Mouse (Mus musculus) retina, adult 2 months (tissue): ENCODE measurements around the gene Acad10.
A peak's percentile ranks its signal among the peaks of the same experiment; 100 is the strongest.

Experiments
- DNase-seq: peaks from one replicate; pipeline ENCODE4 v3.0.0-alpha.2; 2012; ENCODE audit warnings: low read depth, low spot score

Acad10 gene

DNA sequence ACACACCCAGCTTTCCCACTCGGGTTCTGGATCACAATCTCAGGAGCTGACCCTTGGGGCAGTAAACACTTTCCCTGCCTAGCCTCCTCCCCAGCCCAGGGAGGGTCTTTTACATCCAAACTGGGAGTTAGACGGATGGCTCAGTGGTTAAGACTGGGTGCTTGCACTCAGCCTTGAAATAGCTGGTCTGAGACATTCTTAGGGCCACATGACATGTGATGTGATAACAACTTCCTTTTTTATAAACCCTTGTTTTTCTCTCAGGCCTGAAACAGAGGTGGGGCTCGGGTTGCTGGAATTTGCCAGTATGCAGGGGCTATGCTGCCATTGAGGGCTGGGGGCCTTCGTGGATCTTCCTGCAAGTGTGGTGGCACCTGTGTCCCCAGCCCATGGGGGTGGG lies 63.0 kb downstream of the Acad10 start:
- DNase-seq = no peak

DNA sequence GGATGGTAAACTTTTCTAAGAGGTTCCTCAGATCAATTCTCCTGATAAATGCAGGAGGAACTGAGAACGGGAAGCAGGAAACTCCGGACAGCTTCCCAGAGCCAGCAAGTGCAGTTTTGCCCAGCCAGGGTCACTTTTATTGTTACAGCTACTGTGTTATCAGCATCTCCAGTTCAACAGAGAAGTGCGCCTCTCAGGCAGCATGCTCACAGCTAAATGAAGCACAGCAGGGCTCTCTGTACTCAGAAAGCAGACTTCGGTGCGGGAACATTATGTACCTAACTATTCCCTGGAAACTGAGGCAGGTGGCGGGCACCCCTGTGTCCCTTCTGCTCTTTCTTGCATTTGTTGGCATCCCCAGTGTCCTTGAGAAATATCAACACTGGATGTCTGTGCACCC lies 64.1 kb downstream of the Acad10 start:
- DNase-seq = no peak

DNA sequence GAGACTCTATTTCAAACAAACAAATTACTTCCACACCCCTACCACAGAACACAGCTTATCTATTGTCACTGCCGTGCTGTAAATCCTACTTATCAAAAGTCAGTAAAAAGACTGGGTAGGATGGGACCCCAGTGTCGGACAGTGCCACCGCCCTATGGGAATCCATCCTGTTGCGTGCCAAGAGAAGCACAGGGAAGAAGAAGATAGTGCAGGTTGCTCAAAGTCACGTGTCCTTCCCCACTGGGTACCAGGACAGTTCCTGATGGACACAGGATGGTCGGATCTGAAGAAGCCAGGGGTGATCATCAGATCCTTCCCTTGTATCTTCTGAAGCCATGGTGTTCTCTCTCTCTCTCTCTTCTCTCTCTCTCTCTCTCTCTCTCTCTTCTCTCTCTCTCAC lies 64.6 kb downstream of the Acad10 start:
- no peak for DNase-seq

DNA sequence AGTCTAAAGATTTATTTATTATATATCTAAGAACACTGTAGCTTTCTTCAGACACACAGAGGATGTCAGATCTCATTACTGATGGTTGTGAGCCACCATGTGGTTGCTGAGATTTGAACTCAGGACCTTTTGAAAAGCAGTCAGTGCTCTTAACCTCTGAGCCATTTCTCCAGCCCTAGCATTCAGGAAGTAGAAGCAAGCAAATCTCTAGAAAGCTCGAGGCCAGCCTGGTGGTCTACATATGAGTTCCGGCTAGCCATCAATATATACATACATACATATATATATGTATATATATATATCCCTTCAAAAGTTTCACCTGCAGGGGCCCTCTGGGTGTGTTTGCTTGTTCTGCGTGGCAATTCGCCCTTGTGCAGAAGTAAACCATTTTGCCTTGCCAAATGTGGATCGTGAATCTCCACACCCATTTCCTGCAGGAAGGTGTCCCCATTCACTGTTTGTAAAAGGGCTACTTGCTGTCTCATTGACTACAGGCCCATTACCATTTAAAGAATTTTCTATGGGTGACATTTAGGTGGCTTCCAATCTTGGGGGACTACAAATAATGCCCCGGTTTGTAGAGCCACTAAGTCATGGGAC lies 65.5 kb downstream of the Acad10 start:
- no peak for DNase-seq

DNA sequence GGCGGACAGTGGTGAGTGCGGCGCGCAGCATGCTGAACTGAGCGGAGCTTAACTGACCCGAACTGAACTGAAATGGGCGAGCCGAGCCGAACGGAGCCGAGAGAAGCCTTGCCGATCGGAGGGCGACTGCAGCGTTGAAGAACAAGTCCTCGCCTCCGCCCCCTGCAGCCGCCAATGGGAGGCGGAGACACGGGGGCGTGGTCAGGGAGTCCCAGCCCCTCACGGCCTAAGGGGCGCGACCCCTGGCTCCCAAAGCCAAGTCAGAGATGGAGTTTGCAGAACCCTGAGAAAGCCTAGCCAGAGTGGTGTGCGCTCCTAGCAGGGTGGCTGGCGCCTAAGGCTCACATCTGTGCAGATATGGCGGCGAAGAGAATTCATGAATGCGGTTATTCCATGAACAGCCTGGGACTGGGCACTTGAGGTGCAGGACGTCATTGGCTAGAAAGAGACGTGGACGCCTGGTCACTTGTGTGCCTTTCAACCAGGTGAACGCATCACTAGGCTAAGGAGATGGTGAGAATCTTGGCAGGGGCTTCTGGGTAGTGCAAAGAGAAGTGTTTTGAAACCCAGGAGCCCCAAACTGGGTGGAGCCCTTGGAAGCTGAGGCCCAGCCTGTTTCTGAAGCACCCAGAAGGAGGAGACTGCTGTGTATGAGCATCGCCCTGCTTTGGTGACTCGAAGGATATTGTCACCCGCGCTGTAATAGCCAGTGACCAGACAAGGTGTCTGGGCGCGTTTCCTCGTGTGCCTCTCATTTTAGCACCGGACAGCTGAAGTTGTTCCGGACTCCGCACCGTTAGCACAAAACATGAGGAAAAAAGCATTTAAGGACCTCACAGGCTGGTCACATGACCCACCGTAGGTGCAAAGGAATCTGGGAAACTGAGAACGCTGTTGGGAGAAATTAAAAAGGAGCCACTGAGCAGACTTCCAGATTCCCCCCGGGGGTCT lies 66.6 kb downstream of the Acad10 start, which contains the start of gene Aldh2:
Aldh2 (minus strand) TSS at position 374 of the 951 bp plus-strand sequence.
- DNase-seq = peak; percentile 29

DNA sequence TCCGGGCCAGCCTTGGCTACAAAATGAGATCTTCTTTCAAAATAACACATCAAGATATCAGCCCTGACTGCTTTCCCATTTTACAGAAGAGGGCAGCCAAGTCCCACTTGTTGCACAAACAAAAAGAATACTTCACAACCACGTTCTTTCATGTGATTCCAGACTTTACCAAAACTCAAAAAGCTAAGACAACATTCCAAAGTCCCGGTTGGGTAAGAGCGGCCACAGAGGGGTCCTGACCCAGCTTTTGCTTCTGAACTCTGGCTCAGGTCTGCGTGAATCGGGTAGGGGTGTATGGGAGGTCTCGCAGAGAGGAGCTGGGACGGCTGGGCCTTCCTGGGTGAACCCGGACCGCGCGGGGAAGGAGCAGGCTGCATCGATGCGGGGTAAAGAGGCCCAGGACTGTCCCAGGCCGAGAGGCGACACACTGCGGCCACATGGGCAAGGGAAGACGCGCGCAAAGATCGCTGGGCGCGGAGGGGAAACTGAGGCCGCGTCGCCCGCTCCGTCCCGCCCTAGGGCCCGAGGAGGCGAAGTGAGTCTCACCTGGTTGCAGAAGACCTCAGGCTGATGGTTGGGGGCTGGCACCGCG lies 67.4 kb downstream of the Acad10 start:
- no peak for DNase-seq

DNA sequence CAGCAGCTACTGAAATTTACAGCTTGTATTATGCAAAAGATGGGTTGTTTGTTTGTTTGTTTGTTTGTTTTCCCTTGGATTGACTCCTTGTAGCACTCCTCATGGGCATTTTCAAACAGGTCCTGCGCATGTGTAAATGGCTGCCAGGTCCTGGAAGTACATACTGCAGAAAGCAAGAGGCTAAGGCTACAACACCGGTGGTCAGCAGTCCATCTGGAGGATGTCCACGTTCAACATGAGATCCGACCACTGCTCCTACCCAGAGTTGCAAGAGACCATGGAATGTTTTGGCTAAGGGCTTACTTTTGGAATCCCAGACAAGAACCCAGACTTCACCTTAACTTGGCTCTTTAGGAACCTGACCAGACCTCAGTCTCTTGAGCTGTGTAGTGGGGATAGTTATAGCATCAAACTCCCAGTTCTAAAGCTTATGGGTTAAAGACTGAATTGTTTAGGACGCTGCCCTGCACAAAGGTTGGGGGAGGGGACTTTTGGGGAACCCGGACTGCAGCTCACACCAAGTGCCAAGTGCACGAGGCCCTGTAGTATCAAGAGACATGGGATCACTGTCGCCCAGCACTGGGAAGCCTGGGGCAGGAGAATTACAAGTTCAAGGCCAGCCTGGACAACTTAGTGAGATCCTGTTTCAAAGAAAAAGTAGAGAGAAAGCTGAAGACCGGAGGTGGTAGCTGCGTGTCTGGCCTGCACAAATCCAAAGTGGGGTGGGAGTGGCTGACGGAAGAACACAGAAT lies 68.1 kb downstream of the Acad10 start:
- no peak for DNase-seq

DNA sequence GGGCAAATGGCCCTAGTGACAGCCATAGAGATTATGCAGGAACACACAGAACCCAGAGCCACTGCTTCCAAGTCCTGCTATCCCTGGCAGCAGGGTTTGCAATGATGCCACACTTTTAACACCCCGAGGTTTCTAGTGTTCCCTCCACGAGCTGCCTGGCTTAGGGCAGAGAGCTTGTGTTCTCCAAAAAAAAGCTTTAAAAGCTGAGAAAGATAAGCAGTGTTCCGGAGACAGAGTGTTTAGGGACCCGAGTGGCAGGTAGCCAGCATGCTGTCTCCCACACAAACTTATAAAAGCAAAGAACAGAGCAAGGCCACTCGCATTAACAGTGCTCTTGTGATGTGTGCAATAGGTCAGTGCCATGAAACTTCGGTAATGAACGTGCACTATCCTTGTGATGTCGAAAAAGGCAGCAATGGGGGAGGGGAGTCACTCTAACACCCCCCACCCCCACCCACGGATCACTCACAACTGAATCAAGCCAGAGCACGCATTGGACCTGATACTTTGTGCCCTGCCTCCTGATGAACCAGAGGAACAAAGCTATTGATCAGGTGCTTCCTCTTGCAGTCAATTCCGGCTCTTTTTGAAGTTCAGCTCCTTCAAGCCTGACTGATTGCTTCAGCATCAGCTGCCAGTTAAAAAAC lies 68.8 kb downstream of the Acad10 start:
- no peak for DNase-seq

DNA sequence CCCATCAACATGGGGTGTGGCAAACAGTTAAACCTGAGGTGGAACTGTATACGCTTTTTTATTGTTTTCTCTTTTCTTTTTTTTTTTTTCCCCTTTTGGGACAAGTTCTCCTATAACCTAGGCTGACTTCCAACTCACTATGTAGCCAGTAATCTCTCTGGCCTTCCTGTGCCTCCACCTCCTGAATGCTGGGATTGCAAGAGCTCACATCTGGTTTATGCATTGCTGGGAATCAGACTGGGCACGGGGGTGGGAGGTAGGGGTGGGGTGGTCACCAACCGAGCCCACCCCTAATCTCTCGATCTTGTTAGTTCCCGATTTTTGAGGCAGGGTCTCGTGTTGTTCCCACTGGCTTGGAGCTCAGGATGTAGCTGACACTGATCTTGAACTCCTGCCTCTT lies 70.4 kb downstream of the Acad10 start:
- no peak for DNase-seq

DNA sequence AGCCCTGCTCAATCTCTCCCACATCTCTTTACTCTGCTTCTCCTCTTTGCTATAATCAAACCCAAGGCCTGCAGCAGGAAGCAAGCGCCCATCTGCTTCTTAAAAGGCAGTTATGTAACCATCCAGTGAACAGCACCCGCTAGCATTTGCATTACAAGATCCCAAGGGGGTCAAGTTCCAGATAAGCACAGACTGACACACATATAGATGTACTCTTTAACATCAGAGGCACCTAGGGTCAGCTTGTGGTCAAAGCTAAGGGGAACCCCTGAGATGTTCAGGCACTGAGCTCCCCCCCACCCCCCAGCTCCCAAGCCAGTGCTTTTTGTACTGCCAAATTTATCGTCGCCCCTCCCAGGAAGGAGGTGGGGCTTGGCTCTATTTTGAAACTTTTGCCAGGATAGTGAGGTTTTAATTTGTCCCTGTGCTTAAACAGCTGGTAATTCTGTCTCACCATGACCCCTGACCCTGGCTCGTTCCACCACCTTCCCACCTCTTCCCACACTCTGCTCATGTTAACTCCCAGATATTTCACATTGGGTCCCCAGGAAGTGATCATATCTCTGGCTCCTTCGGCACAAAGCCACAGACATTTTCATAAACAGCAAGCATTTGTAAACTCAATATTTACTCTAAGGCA lies 73.8 kb downstream of the Acad10 start:
- no peak for DNase-seq

DNA sequence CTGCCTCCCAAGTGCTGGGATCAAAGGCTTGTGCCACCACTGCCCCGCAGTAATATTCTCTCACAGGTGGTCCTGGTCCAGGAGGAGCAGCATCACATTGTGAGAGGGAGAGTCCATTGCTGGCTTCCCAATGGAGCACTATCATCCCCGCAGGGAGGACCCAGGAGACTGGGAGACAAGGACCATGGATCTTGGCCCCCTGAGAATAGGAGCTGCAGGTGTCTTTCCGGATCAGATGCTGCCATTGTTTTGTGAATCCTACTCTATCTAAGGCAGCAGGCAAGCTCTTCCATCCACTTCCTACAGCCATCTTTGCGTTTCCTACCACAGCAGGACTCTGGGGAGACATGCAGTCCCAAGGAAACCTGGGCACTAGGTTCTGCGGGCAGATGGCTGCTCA lies 74.6 kb downstream of the Acad10 start:
- DNase-seq = no peak

DNA sequence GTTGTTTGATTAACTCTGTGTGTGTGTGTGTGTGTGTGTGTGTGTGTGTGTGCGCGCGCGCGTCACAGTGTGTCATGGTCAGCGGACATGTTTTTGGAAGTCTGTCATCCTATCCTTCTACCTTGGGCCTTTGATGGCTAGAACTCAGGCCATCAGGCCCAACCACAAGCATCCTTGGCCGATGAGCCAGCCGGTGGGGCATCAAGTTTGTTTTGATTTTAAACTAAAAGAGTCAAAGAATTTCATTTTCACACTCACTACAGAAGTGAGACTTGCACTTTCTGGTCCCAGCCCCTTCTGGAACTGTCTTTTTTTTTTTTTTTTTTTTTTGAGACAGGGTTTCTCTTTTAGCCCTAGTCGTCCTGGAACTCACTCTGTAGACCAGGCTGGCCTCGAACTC lies 75.3 kb downstream of the Acad10 start:
- DNase-seq = no peak

DNA sequence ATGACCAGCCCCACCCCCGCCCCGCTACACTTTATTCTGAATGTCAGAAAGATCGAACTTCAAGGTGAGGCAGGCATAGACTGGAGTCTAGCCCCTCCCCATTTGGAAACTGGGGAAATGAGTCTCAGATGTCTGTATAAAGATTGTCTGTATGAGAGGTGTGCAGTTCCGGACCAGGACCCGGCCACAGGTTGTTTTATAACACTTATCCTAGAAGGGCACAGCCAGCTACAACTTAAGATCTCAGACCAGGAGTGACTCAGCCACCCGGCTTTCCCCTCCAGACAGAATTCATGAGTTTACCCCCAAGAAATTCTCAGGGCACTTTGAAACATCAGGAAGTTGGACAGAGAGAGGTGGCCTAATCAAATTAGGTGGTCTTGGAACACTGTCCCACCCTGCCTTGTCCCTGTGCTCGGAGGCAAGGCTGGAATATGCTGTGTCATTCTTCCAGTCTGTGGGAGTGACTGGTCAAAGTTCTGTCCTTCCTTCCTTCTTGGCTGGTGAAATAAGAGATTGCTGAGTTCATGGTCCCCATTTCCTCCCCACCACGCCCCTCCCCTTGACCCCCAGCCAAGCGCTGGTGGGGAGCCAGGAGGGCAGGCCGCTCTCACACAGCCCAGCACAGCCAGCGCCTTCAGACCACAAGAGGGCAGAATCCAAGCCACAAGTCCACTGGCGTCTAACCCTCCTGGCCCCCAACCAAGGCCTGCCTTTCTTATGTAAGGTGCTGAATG lies 76.4 kb downstream of the Acad10 start:
- no peak for DNase-seq

DNA sequence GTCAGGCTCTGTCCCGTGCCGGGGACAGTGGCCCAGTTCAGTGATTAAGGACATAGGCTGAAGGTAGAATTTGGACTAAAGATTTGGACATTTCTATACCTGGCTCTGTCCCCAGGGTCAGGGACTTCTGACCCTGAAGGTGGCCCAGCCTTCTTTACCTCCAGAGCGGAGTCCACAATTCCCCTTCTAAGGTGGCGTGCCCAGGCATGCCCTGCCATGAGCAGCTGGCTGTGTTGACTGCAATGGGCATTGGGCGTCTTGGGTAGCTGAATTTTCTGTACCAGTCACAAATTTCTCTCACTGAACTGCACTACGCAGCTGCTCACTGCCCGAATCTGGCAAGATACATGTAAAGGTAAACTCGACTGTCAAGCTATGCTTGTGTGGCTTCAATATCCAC lies 78.4 kb downstream of the Acad10 start:
- DNase-seq = no peak

DNA sequence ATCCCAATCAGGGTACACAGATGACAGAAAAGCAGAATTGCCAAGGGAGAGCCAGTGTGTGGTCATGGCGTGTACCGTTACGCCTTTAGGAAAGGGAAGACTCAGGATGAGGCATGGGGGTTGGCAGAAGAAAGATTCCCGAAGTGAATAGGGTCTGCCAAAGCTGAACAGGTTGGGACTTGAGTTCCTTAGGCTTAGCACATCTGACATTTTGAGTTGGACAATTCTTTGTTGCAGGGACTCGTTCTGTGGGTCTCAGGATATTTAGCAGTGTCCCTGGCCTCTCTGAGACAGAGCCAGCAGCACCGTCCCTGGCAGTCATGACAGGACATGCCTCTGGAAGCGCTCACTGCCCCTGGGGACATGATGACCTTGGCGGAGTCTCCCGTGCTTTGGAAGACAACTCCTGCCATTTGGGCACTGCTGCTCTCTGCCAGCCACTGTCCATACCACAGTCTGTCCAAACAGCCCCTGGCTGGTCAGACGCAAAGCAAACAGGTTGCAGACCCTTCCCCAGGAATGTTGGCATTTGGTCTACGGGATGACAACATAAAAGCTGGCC lies 83.3 kb downstream of the Acad10 start:
- DNase-seq = no peak

DNA sequence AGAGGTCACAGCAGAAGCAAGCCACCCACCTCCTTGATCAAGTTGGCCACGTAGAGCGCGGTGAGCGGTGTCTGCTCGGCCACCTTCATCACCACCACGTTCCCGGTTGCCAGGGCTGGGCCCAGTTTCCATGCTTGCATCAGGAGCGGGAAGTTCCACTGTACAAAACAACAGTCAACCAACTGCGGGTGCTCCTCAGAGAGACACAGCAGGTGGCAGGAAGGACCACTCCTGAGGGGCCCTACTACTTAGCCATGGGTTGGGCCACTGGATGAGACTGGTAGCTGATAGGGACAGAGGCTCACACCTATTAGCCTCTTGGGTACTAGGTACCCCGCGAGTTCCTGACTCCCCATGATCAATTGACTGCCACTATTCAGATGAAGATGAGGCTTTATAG lies 84.4 kb downstream of the Acad10 start:
- no peak for DNase-seq

DNA sequence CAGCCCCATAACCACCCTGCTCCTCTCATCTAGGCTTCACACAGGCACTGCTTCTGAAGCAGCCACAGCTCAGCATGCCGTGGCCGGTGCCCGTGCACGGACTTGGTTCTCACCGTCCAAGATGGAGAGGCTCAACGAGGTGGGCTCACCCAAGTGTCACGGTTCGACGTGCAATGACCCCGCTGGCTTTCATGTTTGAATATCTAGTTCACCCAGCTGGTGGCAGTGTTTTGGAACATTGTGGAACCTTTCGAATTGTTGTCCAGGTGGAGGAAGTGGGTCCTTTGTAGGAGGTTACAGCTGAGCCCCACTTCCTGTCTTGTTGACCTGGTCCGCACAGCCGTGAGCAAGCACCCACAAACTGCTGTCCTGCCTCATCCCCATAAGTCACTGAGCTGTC lies 86.2 kb downstream of the Acad10 start:
- DNase-seq = no peak
